Mouse (Mus musculus) CH12.LX (cell line): Measurements from ENCODE around the gene Slc15a4. TPM values are rescaled to one million over a fixed set of nuclear protein-coding genes. Genes with fewer than 3 reads are reported as not detected.

Experiments
- DNase-seq: peaks from one replicate; pipeline ENCODE4 v3.0.0-alpha.2; 2013; ENCODE audit errors: extremely low read depth
- H3K27ac ChIP-seq: 2 replicates; pipeline ENCODE4 v1.5.1; 2012; ENCODE audit warnings: low read depth, mild to moderate bottlenecking, control low read depth, moderate library complexity; ENCODE audit not compliant: insufficient read depth
- H3K27me3 ChIP-seq: replicated peaks from 2 replicates; pipeline ENCODE3; 2012; ENCODE audit warnings: inconsistent platforms
- H3K36me3 ChIP-seq, 2 experiments: replicated peaks in 1 of 2; 2 replicates each; pipeline versions ENCODE3 to v1.6.1; 2012; ENCODE audit warnings: inconsistent platforms in 1 of 2, low read length in 1 of 2, mild to moderate bottlenecking in 1 of 2, mixed read lengths in 1 of 2, moderate library complexity in 1 of 2; ENCODE audit not compliant: control insufficient read depth in 1 of 2, insufficient read depth in 1 of 2
- H3K4me1 ChIP-seq, 2 experiments: 2 replicates each; pipeline ENCODE4 v1.6.1; 2012; ENCODE audit warnings: inconsistent platforms in 1 of 2, moderate library complexity in 1 of 2; ENCODE audit not compliant: insufficient read depth in 2 of 2, control insufficient read depth in 1 of 2
- H3K4me2 ChIP-seq: 2 replicates; pipeline ENCODE4 v1.6.1; 2012; ENCODE audit warnings: low read depth, mild to moderate bottlenecking, control low read depth; ENCODE audit not compliant: poor library complexity, insufficient read depth, severe bottlenecking
- H3K4me3 ChIP-seq, 3 experiments: fragments of 150-350 bp in 1 of 3; sonication (generic) in 1 of 3; replicated peaks in 1 of 3; 2 replicates each; pipeline versions ENCODE3 to v1.5.1; 2011 to 2012; ENCODE audit warnings: low read depth in 2 of 3, low read length in 2 of 3, mild to moderate bottlenecking in 2 of 3, moderate library complexity in 2 of 3, control low read depth in 1 of 3, improper control_type of control experiment in 1 of 3, inconsistent platforms in 1 of 3, mixed read lengths in 1 of 3; ENCODE audit not compliant: poor library complexity in 1 of 3
- H3K79me2 ChIP-seq: replicated peaks from 2 replicates; pipeline ENCODE4 v1.6.1; 2012; ENCODE audit warnings: mild to moderate bottlenecking, moderate library complexity; ENCODE audit not compliant: control insufficient read depth, poor library complexity, insufficient read depth, severe bottlenecking; ENCODE audit errors: extremely low read depth
- H3K9ac ChIP-seq: 2 replicates; pipeline ENCODE4 v1.6.1; 2012; ENCODE audit warnings: low read depth, mild to moderate bottlenecking, control low read depth, moderate library complexity; ENCODE audit not compliant: insufficient read depth
- H3K9me3 ChIP-seq: replicated peaks from 2 replicates; pipeline ENCODE3; 2012; ENCODE audit warnings: low read length, inconsistent platforms, mixed read lengths
- BHLHE40 ChIP-seq: IDR thresholded peaks from 2 replicates; pipeline ENCODE4 v1.6.1; 2011; ENCODE audit warnings: mild to moderate bottlenecking, low read depth, low read length, improper control_type of control experiment
- CHD1 ChIP-seq: IDR thresholded peaks from 2 replicates; pipeline ENCODE4 v1.6.1; 2012; ENCODE audit warnings: low read depth, low read length, improper control_type of control experiment, inconsistent platforms
- CTCF ChIP-seq, 2 experiments: IDR thresholded peaks in 1 of 2; conservative IDR thresholded peaks in 1 of 2; 2 replicates each; pipeline ENCODE4 v1.5.1; 2011 to 2012; ENCODE audit warnings: low read depth in 2 of 2, low read length in 2 of 2, improper control_type of control experiment in 1 of 2, inconsistent platforms in 1 of 2, mild to moderate bottlenecking in 1 of 2, moderate library complexity in 1 of 2
- EP300 ChIP-seq: IDR thresholded peaks from 2 replicates; pipeline ENCODE4 v1.6.1; 2011; ENCODE audit warnings: low read length, improper control_type of control experiment
- IRF4 ChIP-seq: IDR thresholded peaks from 2 replicates; pipeline ENCODE4 v1.6.1; 2014; ENCODE audit warnings: low read depth, mild to moderate bottlenecking, inconsistent platforms, low read length, improper control_type of control experiment
- JUND ChIP-seq: conservative IDR thresholded peaks from 2 replicates; pipeline ENCODE4 v1.6.1; 2011; ENCODE audit warnings: low read depth, low read length, improper control_type of control experiment
- MAX ChIP-seq: IDR thresholded peaks from 2 replicates; pipeline ENCODE4 v1.6.1; 2011; ENCODE audit warnings: low read length, improper control_type of control experiment
- MXI1 ChIP-seq: IDR thresholded peaks from 2 replicates; pipeline ENCODE4 v1.6.1; 2011; ENCODE audit warnings: mild to moderate bottlenecking, low read depth, low read length, improper control_type of control experiment
- MYC ChIP-seq: IDR thresholded peaks from 2 replicates; pipeline ENCODE4 v1.6.1; 2011; ENCODE audit warnings: low read depth, mild to moderate bottlenecking, improper control_type of control experiment, low read length
- NELFE ChIP-seq: IDR thresholded peaks from 2 replicates; pipeline ENCODE4 v1.6.1; 2011; ENCODE audit warnings: low read depth, low read length, improper control_type of control experiment
- POLR2AphosphoS2 ChIP-seq: IDR thresholded peaks from 2 replicates; pipeline ENCODE4 v1.6.1; 2011; ENCODE audit warnings: low read depth, low read length, improper control_type of control experiment
- RAD21 ChIP-seq: IDR thresholded peaks from 2 replicates; pipeline ENCODE4 v1.6.1; 2011; ENCODE audit warnings: low read depth, mild to moderate bottlenecking, low read length, improper control_type of control experiment, moderate library complexity
- RCOR1 ChIP-seq: conservative IDR thresholded peaks from 2 replicates; pipeline ENCODE4 v1.6.1; 2012; ENCODE audit warnings: low read depth, mild to moderate bottlenecking, inconsistent platforms, low read length, improper control_type of control experiment
- SIN3A ChIP-seq: IDR thresholded peaks from 2 replicates; pipeline ENCODE4 v1.6.1; 2012; ENCODE audit warnings: low read length, improper control_type of control experiment, inconsistent platforms
- TCF12 ChIP-seq: IDR thresholded peaks from 2 replicates; pipeline ENCODE4 v1.6.1; 2014; ENCODE audit warnings: low read depth, mild to moderate bottlenecking, inconsistent platforms, low read length, improper control_type of control experiment
- USF1 ChIP-seq: IDR thresholded peaks from 2 replicates; pipeline ENCODE4 v1.6.1; 2014; ENCODE audit warnings: low read depth, mild to moderate bottlenecking, inconsistent platforms, low read length, improper control_type of control experiment
- ZC3H11A ChIP-seq: IDR thresholded peaks from 2 replicates; pipeline ENCODE4 v1.6.1; 2012; ENCODE audit warnings: low read depth, mild to moderate bottlenecking, inconsistent platforms, low read length, improper control_type of control experiment
- ZMIZ1 ChIP-seq: IDR thresholded peaks from 2 replicates; pipeline ENCODE4 v1.6.1; 2012; ENCODE audit warnings: low read depth, mild to moderate bottlenecking, inconsistent platforms, low read length, improper control_type of control experiment
- ZNF384 ChIP-seq: IDR thresholded peaks from 2 replicates; pipeline ENCODE4 v1.6.1; 2012; ENCODE audit warnings: low read depth, low read length, improper control_type of control experiment, inconsistent platforms
- dilution Hi-C: fragments of 300-500 bp; cut with MboI; formaldehyde crosslinking; loops from 2 replicates; pipeline ENCODE4 v1.14.3; 2020; ENCODE audit warnings: low sequenced_read_pairs; ENCODE audit not compliant: extremely low pct_unique_long_range_greater_than_20kb, extremely low pct_ligation_motif_present
- in situ Hi-C: fragments of 300-500 bp; cut with MboI; formaldehyde crosslinking; loops from 3 replicates; pipeline ENCODE4 v1.14.3; 2019; ENCODE audit warnings: low sequenced_read_pairs, low pct_ligation_motif_present, low pct_unique_long_range_greater_than_20kb, mixed read lengths
- polyA plus RNA-seq: library from polyadenylated mRNA; unstranded; fragments of >175 nt; gene quantifications from 2 replicates; pipeline ENCODE4 v1.2.1, GENCODE M21; 2012; ENCODE audit warnings: low read depth; ENCODE audit not compliant: insufficient read length
- total RNA-seq, 2 experiments: library from RNA; depleted of rRNA; stranded (reverse); fragments of 300-350 nt in 1 of 2; fragments of >200 nt in 1 of 2; gene quantifications; 2 replicates each; pipeline ENCODE4 v1.2.3; 2012 to 2014

Gene Slc15a4
- total and polyA plus RNA-seq, 3 experiments = 25.7 to 52.7 (median 25.8) TPM

DNA sequence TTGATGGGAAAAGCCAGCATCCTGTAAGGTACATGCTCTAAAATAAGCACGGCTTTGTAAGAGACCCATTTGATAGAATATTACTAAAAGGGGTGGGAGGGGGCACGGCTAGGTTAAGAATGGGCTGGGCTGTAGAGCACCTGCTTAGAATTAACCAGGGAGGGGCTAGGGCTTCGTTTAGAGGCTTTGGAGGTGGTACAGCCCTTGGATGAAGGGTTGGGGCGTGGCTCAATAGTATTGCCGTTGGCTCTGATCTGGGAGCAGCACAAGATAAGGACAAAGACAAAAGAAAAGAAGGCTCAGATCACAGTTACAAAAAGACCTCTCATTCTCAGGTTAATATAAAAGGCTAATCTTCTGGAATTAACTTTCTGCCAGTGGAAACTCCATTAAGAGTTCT, 27.6 kb upstream of the Slc15a4 start:
- Histone ChIP-seq H3K9me3 (peaks cover 54% of the 10 kb centered on the region), H3K4me3 (no peak overlapping the region), H3K9ac (no peak overlapping the region), H3K36me3 (no peaks in the 10 kb centered on the region), H3K79me2 (no peaks in the 10 kb centered on the region), H3K27ac (no peak overlapping the region), H3K4me2 (no peak overlapping the region), H3K4me1 (no peaks in the 10 kb centered on the region), H3K27me3 (no peaks in the 10 kb centered on the region)
- DNase-seq = no peak
- TF ChIP-seq ZNF384 (no peak), NELFE (no peak), JUND (no peak), EP300 (no peak)
- dilution Hi-C loops = no loop called here
- in situ Hi-C loops = no loop called here

DNA sequence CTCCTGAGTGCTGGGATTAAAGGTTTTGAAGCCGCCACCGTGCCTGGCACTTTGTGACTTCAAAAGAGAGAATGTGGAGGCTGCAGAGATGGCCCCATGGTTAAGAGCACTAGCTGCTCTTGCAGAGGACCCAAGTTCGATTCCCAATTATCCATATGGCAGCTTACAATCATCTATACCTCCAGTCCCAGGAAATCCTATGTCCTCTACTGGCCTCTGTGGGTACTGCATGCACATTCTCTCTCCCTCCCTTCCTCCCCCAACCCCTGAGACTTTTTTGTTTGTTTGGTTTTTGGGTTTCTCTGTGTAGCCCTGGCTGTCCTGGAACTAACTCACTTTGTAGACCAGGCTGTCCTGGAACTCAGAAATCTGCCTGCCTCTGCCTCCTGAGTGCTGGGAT, 26.6 kb upstream of the Slc15a4 start:
- Histone ChIP-seq H3K4me1 (no peaks in the 10 kb centered on the region), H3K27me3 (no peaks in the 10 kb centered on the region), H3K4me2 (no peak overlapping the region), H3K27ac (no peak overlapping the region), H3K4me3 (no peak overlapping the region), H3K9me3 (peaks cover 49% of the 10 kb centered on the region), H3K36me3 (no peaks in the 10 kb centered on the region), H3K9ac (no peak overlapping the region), H3K79me2 (no peaks in the 10 kb centered on the region)
- in situ Hi-C loops (no loop called here), dilution Hi-C loops (no loop called here)
- DNase-seq = no peak
- no peak for TF ChIP-seq ZMIZ1
- TF ChIP-seq SIN3A = no peak
- TF ChIP-seq USF1 = no peak
- TF ChIP-seq POLR2AphosphoS2 = no peak
- peak; percentile 13 to 14; a peak in 1 of 4 replicates for TF ChIP-seq CTCF (conservative IDR thresholded peaks at IDR 0.05 in 1 of 2, IDR thresholded peaks at IDR 0.05 in 1 of 2; ENCODE audit: low read depth in 2 of 2, low read length in 2 of 2)
- no peak for TF ChIP-seq TCF12
- TF ChIP-seq, all 38 proteins: peak for 1

DNA sequence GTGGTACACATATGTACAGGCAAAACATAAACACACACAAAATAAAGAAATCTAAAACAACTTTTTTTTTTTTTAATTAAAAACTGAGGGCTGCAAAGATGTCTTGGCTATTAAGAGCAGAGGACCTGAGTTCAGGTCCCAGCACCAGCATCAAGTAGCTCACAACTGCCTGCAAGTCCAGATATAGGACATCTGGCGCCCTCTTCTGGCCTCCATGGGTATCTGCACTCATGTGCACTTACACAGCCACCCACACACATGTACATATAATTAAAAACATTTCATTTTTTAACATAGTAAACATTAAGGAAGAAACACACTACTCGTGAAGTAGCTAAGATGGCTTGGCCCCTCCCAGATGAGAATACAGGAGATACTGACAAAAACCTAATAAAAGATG, 25.6 kb upstream of the Slc15a4 start:
- no peak overlapping the region for H3K4me3 ChIP-seq
- in situ Hi-C loops = no loop called here
- no peak for DNase-seq
- TF ChIP-seq EP300 (no peak), MXI1 (no peak), ZC3H11A (no peak), JUND (no peak), MYC (no peak), RCOR1 (no peak), MAX (no peak), CTCF (conservative IDR thresholded peaks at IDR 0.05 in 1 of 2, IDR thresholded peaks at IDR 0.05 in 1 of 2; ENCODE audit: low read depth in 2 of 2, low read length in 2 of 2) (no peak), IRF4 (no peak), BHLHE40 (no peak), TCF12 (no peak), CHD1 (no peak), RAD21 (no peak)
- no peak overlapping the region for H3K4me2 ChIP-seq
- no peak overlapping the region for H3K27ac ChIP-seq
- H3K36me3 ChIP-seq = no peaks in the 10 kb centered on the region
- H3K79me2 ChIP-seq = no peaks in the 10 kb centered on the region
- H3K4me1 ChIP-seq = no peaks in the 10 kb centered on the region
- dilution Hi-C loops = no loop called here
- no peak overlapping the region for H3K9ac ChIP-seq
- H3K27me3 ChIP-seq = no peaks in the 10 kb centered on the region
- peaks cover 48% of the 10 kb centered on the region for H3K9me3 ChIP-seq
